Comparison of ENCODE assay signal across 27 mouse cellular contexts in the genomic region with DNA sequence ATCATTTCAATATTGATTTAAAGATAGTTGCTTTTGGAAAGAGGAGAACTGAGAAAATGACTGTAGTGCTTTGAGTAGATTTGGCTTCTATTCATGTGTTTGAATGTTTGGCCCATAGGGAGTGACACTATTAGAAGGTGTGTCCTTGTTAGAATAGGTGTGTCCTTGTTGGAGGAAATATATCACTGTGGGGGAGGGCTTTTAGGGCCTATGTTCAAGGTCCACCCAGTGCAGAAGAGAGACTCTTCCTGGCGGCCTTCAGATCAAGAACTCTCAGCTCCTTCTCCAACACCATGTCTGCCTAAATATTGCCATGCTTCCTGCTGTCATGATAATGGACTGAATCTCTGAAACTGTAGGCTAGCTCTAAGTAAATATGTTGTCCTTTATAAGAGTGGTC. TPM values are rescaled to one million over a fixed set of nuclear protein-coding genes. Genes with fewer than 3 reads are reported as not detected.
"Had no signal": no experiment of that assay in that cellular context is flagged by ENCODE, and none has a peak within 500 bp of the region (broad histone marks: within the 10 kb centered on the region; RNA-seq: fewer than 3 reads in every experiment).

No protein-coding gene starts in this region.

- H3K4me2 ChIP-seq: liver, embryonic 13.5 days; liver, embryonic 15.5 days; lung, embryonic 15.5 days; midbrain, embryonic 11.5 days; midbrain, embryonic 13.5 days; neural tube, embryonic 12.5 days had no signal

- H3K27ac ChIP-seq: liver, embryonic 13.5 days; liver, embryonic 15.5 days; lung, embryonic 15.5 days; macrophage; midbrain, embryonic 13.5 days; neural tube, embryonic 12.5 days had no signal

- H3K4me3 ChIP-seq: liver, embryonic 13.5 days; liver, embryonic 15.5 days; lung, embryonic 15.5 days; megakaryocyte, embryonic 14.5 days; midbrain, embryonic 13.5 days; myocyte; neural tube, embryonic 12.5 days had no signal

- H3K9me3 ChIP-seq: liver, embryonic 13.5 days; liver, embryonic 15.5 days; lung, embryonic 15.5 days; megakaryocyte, embryonic 14.5 days; midbrain, embryonic 13.5 days; neural tube, embryonic 12.5 days had no signal

- H3K27me3 ChIP-seq: liver, embryonic 13.5 days; liver, embryonic 15.5 days; lung, embryonic 15.5 days; megakaryocyte, embryonic 14.5 days; midbrain, embryonic 13.5 days; neural tube, embryonic 12.5 days had no signal

- DNase-seq: liver, embryonic 13.5 days; liver, postnatal 0 days; lung, adult 2 months; lung, postnatal 14 days; lung, postnatal 36 days; retina, postnatal 1 day; right cerebral cortex, adult 18-20 months; right cerebral cortex, postnatal 25 days; right cerebral cortex, postnatal 4 days; spleen, adult 18-20 months; thymus, adult 2 months; thymus, postnatal 25 days; thymus, postnatal 4 days had no signal

- ATAC-seq: liver, postnatal 0 days; lung, postnatal 0 days; midbrain, embryonic 13.5 days; midbrain, embryonic 16.5 days had no signal

- H3K9ac ChIP-seq: liver, embryonic 13.5 days; liver, embryonic 15.5 days; liver, postnatal 0 days; lung, embryonic 15.5 days; midbrain, embryonic 13.5 days; neural tube, embryonic 12.5 days had no signal

- H3K4me1 ChIP-seq: lung, embryonic 15.5 days; midbrain, embryonic 13.5 days; neural tube, embryonic 12.5 days had no signal

- H3K36me3 ChIP-seq: liver, embryonic 13.5 days; liver, embryonic 15.5 days; lung, embryonic 15.5 days; midbrain, embryonic 13.5 days; neural tube, embryonic 12.5 days had no signal

RNA-seq across cellular contexts. Expression of gene Gm5244, which starts 42.2 kb away (rescaled TPM):
- polyA plus RNA-seq: liver, embryonic 13.5 days; liver, embryonic 15.5 days; liver, postnatal 0 days; lung, adult 2 months; lung, embryonic 15.5 days; lung, postnatal 0 days; macrophage; midbrain, embryonic 11.5 days; midbrain, embryonic 13.5 days; midbrain, embryonic 16.5 days; myocyte; neural tube, embryonic 12.5 days; neural tube, embryonic 14.5 days; stomach, embryonic 14.5 days; stomach, embryonic 16.5 days; urinary bladder, adult 2 months had no signal

RNA-seq across cellular contexts. Expression of gene Olfr1444, which starts 52.8 kb away (rescaled TPM):
- polyA plus RNA-seq: liver, embryonic 13.5 days; liver, embryonic 15.5 days; liver, postnatal 0 days; lung, adult 2 months; lung, embryonic 15.5 days; lung, postnatal 0 days; midbrain, embryonic 11.5 days; midbrain, embryonic 13.5 days; midbrain, embryonic 16.5 days; myocyte; neural tube, embryonic 12.5 days; neural tube, embryonic 14.5 days; stomach, embryonic 14.5 days; stomach, embryonic 16.5 days; urinary bladder, adult 2 months had no signal
